Mouse (Mus musculus): ENCODE results near the gene Gm21954.

Gm21954 gene

GRCm38 (mm10) chr3:55462904-55463668, 8.9 kb downstream of the Gm21954 start:
- peak in 1 of 2 experiments; percentile 31 for DNase-seq (ENCODE audit: low spot score in 2 of 2)

GRCm38 (mm10) chr3:55461685-55462655, 10.0 kb downstream of the Gm21954 start:
- DNase-seq (ENCODE audit: low spot score in 2 of 2) = peak; percentile 95

GRCm38 (mm10) chr3:55461092-55461491, 10.9 kb downstream of the Gm21954 start:
- no peak for DNase-seq (ENCODE audit: low spot score in 2 of 2)

GRCm38 (mm10) chr3:55452464-55452863, 19.5 kb downstream of the Gm21954 start:
- DNase-seq (ENCODE audit: low spot score in 2 of 2) = no peak

GRCm38 (mm10) chr3:55451877-55452276, 20.1 kb downstream of the Gm21954 start:
- DNase-seq (ENCODE audit: low spot score in 2 of 2) = no peak

- DNase-seq (ENCODE audit: low spot score in 2 of 2) = peak in 1 of 2 experiments; percentile 56
These were observed 21.0 kb downstream of the Gm21954 start for GRCm38 (mm10) chr3:55451035-55451434.

- no peak for DNase-seq (ENCODE audit: low spot score in 2 of 2)
These were observed 22.9 kb downstream of the Gm21954 start for GRCm38 (mm10) chr3:55449148-55449547.

- DNase-seq (ENCODE audit: low spot score in 2 of 2) = peak; percentile 82 to 87
These were observed 24.2 kb downstream of the Gm21954 start for GRCm38 (mm10) chr3:55447486-55448460.

- DNase-seq (ENCODE audit: low spot score in 2 of 2) = no peak
These were observed 25.3 kb downstream of the Gm21954 start for GRCm38 (mm10) chr3:55446681-55447080.

GRCm38 (mm10) chr3:55443725-55444124, 28.3 kb downstream of the Gm21954 start:
- peak in 1 of 2 experiments; percentile 60 for DNase-seq (ENCODE audit: low spot score in 2 of 2)

GRCm38 (mm10) chr3:55443271-55443670, 28.7 kb downstream of the Gm21954 start:
- no peak for DNase-seq (ENCODE audit: low spot score in 2 of 2)

GRCm38 (mm10) chr3:55442012-55442645, 29.9 kb downstream of the Gm21954 start:
- peak in 1 of 2 experiments; percentile 62 for DNase-seq (ENCODE audit: low spot score in 2 of 2)

- peak in 1 of 2 experiments; percentile 60 for DNase-seq (ENCODE audit: low spot score in 2 of 2)
These were observed 31.7 kb downstream of the Gm21954 start for GRCm38 (mm10) chr3:55440342-55440741.

GRCm38 (mm10) chr3:55438824-55439446, 33.1 kb downstream of the Gm21954 start:
- DNase-seq (ENCODE audit: low spot score in 2 of 2) = no peak

- DNase-seq (ENCODE audit: low spot score in 2 of 2) = no peak
These were observed 37.7 kb downstream of the Gm21954 start for GRCm38 (mm10) chr3:55434276-55434675.

GRCm38 (mm10) chr3:55431223-55431622, 40.8 kb downstream of the Gm21954 start:
- no peak for DNase-seq (ENCODE audit: low spot score in 2 of 2)

- no peak for DNase-seq (ENCODE audit: low spot score in 2 of 2)
These were observed 41.9 kb downstream of the Gm21954 start for GRCm38 (mm10) chr3:55430022-55430549.

- DNase-seq (ENCODE audit: low spot score in 2 of 2) = peak; percentile 74 to 78
These were observed 48.2 kb downstream of the Gm21954 start for GRCm38 (mm10) chr3:55423640-55424397.

- no peak for DNase-seq (ENCODE audit: low spot score in 2 of 2)
These were observed 51.5 kb downstream of the Gm21954 start for GRCm38 (mm10) chr3:55420436-55421083.
